Mouse (Mus musculus) midbrain, embryonic 13.5 days (tissue): ENCODE measurements at regions not wholly inside any gene's neighbourhood (a gene's known extent, or its start where the extent isn't known, plus 50 kb on each side); places are given as distances from the start of the nearest gene placed in this dataset.
"Not testable (repeated sequence)": the region's sequence is repeated elsewhere in the genome, so short reads cannot be mapped to it uniquely, and the experiment has no call there.

Source experiments
- ATAC-seq: fragments of 200-750 bp; cut with Nextera tagmentation; 2 replicates; pipeline ENCODE4 v1.8.0; 2017; ENCODE audit warnings: mild to moderate bottlenecking, moderate TSS enrichment, moderate library complexity
- H3K27ac ChIP-seq: fragments of 300-500 bp; sonication (generic); 2 replicates; pipeline ENCODE4 v1.5.1; 2015; ENCODE audit warnings: inconsistent platforms, mild to moderate bottlenecking, moderate library complexity
- H3K27me3 ChIP-seq: fragments of 300-500 bp; sonication (generic); 2 replicates; pipeline ENCODE4 v1.6.1; 2015; ENCODE audit warnings: mild to moderate bottlenecking, inconsistent platforms
- H3K36me3 ChIP-seq: fragments of 300-500 bp; sonication (generic); 2 replicates; pipeline ENCODE4 v1.6.1; 2015; ENCODE audit warnings: mild to moderate bottlenecking, inconsistent platforms
- H3K4me1 ChIP-seq: fragments of 300-500 bp; sonication (generic); replicated peaks from 2 replicates; pipeline ENCODE4 v1.6.1; 2015; ENCODE audit warnings: inconsistent platforms
- H3K4me2 ChIP-seq: fragments of 300-500 bp; sonication (generic); replicated peaks from 2 replicates; pipeline ENCODE4 v1.6.1; 2015; ENCODE audit warnings: moderate library complexity, mild to moderate bottlenecking, inconsistent platforms
- H3K4me3 ChIP-seq: fragments of 300-500 bp; sonication (generic); replicated peaks from 2 replicates; pipeline ENCODE4 v1.5.1; 2015; ENCODE audit warnings: mild to moderate bottlenecking, inconsistent platforms
- H3K9ac ChIP-seq: fragments of 300-500 bp; sonication (generic); replicated peaks from 2 replicates; pipeline ENCODE4 v1.6.1; 2015; ENCODE audit warnings: mild to moderate bottlenecking, inconsistent platforms
- H3K9me3 ChIP-seq: fragments of 300-500 bp; sonication (generic); 2 replicates; pipeline ENCODE4 v1.6.1; 2016; ENCODE audit warnings: mild to moderate bottlenecking, inconsistent platforms
- WGBS: fragments of 180-500 bp; shearing (Covaris S2); methylation state at CpG from one replicate; pipeline ENCODE4 v1.1.7; 2015; 5-methylcytosine and 5-hydroxymethylcytosine counted together

DNA sequence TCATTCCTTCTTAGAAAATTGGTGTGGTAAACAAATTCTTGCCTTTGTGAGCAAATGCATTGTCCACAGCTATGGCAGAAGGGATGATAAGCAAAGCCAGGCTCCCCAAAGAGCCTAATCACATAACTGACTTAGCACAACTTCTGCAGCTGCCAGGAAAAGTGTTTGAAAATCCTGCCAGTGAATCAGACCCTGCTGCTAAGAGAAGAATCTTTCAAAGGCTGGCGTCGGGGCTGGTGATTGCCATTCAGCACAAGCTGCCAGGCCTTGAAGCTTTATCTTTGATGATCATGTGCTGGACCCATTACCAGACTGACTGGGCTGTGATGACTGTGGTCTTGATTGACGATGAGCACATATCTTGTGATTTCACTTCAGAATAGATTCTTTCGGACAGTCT, 713.9 kb upstream of the Tex47 start:
- 0 out of 2 replicates have a peak, but pooled peaks have one; percentile 63 for ATAC-seq
- Histone ChIP-seq H3K9me3 (no peaks in the 10 kb centered on the region), H3K36me3 (no peaks in the 10 kb centered on the region), H3K4me2 (no peak overlapping the region), H3K27ac (no peak overlapping the region), H3K4me3 (no peak overlapping the region), H3K27me3 (no peaks in the 10 kb centered on the region), H3K4me1 (no peaks in the 10 kb centered on the region), H3K9ac (no peak overlapping the region)
- 67% methylated on average over 4 of the region's 4 CpGs for WGBS

DNA sequence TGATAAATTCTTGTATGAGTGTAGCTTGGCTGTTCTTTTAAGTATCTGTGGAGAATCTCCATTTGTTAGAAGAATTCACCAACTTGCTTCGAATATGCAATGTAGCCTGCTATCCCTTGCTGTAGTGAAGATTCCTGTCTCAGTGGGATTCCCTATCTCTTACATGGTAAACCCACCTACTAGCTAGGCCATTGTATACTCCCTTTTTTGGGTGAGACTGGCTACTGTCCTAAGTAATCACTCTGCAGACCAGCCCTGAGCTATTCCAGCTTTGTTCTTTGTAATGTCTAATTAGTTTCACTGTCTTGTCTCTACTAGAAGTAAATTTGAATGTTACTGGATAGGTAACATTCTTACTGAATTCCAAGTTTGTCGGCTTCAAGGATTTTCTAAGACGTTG, 692.8 kb upstream of the Tex47 start:
- not testable (repeated sequence) for ATAC-seq, H3K9me3 ChIP-seq, H3K4me2 ChIP-seq, H3K36me3 ChIP-seq, H3K4me1 ChIP-seq, H3K4me3 ChIP-seq, H3K9ac ChIP-seq, H3K27ac ChIP-seq, H3K27me3 ChIP-seq
- 82% methylated on average over 3 of the region's 3 CpGs for WGBS

DNA sequence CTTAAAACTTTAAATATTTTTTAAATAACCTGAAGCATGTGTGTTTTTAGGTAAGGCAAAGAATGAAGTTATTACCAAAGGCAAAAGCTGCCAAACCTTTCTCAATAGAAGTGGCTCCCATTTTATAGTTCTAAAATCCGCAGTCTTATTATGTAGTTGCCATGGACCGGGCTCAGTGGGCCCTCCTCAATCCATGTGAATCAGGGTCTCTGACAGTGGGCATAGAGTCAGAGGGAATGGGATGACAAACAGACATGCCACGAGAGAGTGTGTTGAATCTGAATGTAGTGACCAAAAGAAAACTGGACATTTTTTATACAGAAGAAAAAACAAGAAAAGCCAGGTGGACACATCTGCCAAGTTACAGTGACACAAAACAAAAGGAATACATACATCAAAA, 659.0 kb upstream of the Tex47 start:
- Histone ChIP-seq H3K36me3 (no peaks in the 10 kb centered on the region), H3K4me2 (no peak overlapping the region), H3K4me1 (no peaks in the 10 kb centered on the region), H3K9me3 (no peaks in the 10 kb centered on the region), H3K27ac (no peak overlapping the region), H3K27me3 (no peaks in the 10 kb centered on the region), H3K4me3 (no peak overlapping the region), H3K9ac (no peak overlapping the region)
- WGBS, result 44% methylated on average over 3 of the region's 3 CpGs
- ATAC-seq, result no peak

DNA sequence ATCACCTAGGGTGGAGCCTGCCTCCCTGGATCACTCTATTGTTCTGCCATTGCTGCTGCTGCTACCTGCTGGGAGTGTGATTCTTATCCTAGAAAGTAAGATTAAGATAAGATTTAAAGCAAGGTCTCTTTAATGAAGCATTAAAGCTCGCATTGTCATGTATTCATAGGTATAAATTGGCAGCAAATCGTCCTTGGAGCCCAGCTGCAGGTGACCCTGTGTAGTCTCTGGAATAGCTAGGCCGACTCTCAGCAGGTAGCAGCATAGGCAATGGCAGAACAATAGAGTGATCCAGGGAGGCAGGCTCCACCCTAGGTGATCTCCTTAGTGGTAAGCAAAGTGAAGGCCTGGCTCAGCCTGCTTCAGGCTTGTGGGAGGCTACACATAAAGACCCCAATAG, 627.7 kb upstream of the Tex47 start:
- H3K36me3 ChIP-seq, H3K4me3 ChIP-seq, H3K4me2 ChIP-seq, H3K9me3 ChIP-seq, ATAC-seq, H3K4me1 ChIP-seq, H3K9ac ChIP-seq, H3K27me3 ChIP-seq, H3K27ac ChIP-seq: not testable (repeated sequence)
- 47% methylated on average over 3 of the region's 3 CpGs for whole genome bisulfite sequencing

DNA sequence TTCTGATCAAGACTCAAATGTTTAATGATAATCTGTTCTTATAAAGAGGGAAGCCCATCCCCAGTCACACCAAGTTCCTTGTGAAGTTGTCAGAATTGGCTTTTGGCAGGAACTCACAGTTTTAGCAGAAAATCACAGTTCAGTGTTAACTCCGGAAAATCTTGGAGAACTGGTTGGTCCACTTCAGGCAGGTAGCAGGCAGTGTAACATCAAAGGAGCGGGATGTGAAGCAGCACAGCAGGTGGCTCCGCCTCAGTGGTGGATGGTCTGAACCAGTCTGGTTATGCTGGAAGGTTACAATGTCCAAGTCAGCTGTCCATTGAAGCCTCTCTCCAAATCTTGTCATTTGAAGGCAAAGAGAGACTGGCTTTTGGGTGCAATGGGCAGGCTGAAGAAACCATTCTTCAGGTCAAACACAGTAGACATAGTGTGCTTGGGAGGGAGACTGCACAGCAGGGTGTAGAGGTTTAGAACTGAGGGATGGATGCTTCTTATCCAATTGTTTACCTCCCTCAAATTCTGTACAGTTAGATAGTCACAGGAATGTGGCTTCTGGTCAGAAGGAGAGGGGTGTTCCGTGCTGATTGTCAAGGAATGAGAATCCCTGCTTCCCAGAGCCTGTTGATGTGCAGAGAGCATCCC, 594.1 kb upstream of the Tex47 start:
- no peaks in the 10 kb centered on the region for H3K9me3 ChIP-seq

DNA sequence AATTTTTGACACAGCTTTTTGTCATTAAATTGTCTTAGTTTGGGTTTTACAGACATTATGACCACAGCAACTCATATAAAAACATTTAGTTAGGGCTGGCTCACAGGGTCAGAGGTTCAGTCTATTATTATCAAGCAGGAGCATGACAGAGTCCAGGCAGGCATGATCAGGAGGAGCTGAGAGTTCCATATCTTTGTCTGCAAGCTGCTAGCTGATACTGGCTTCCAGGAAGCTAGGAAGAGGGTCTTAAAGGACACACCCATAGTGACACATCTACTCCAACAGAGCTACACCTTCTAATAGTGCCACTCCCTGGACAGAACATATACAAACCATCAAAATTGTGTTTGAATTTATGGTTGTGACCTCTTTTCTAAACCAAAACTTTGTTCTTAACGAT, 587.7 kb upstream of the Tex47 start:
- no peaks in the 10 kb centered on the region for H3K9me3 ChIP-seq
- no peaks in the 10 kb centered on the region for H3K27me3 ChIP-seq
- no peak for ATAC-seq
- H3K4me1 ChIP-seq, result no peaks in the 10 kb centered on the region
- H3K27ac ChIP-seq, result no peak overlapping the region
- H3K9ac ChIP-seq, result no peak overlapping the region
- no peaks in the 10 kb centered on the region for H3K36me3 ChIP-seq
- 80% methylated on average over 1 of the region's 1 CpGs for WGBS
- no peak overlapping the region for H3K4me3 ChIP-seq
- H3K4me2 ChIP-seq, result no peak overlapping the region

More for the DNA sequence above, 594.1 kb upstream of the Tex47 start:
- Histone ChIP-seq H3K4me3 (no peak overlapping the region), H3K36me3 (no peaks in the 10 kb centered on the region), H3K4me1 (no peaks in the 10 kb centered on the region), H3K4me2 (no peak overlapping the region), H3K27ac (no peak overlapping the region), H3K9ac (no peak overlapping the region), H3K27me3 (no peaks in the 10 kb centered on the region)
- no peak for ATAC-seq
- WGBS, result 79% methylated on average over 4 of the region's 4 CpGs

DNA sequence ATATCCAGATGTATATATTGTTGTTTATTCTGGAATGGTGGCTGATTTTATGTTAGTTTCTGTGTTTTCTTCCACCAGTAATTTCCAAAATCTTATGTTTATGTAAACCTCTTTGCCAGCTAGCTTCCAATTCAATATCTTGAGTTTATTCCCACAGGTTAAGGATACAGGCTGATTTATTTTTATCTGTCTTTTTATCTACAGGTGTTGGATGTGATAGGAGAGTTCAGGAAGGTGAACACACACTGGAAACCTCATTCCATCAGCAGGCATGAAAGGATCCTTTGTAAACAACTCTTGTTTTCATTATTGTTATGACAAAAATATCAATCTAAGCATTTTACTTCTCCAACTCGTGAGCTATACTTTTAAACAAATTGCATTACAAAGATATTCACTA, 587.3 kb upstream of the Tex47 start:
- Histone ChIP-seq H3K4me2 (no peak overlapping the region), H3K9me3 (no peaks in the 10 kb centered on the region), H3K4me3 (no peak overlapping the region), H3K9ac (no peak overlapping the region), H3K4me1 (no peaks in the 10 kb centered on the region), H3K36me3 (no peaks in the 10 kb centered on the region), H3K27me3 (no peaks in the 10 kb centered on the region), H3K27ac (no peak overlapping the region)
- WGBS, result 88% methylated on average over 1 of the region's 1 CpGs
- ATAC-seq, result no peak
